Mouse (Mus musculus) ES-E14 (cell line): ENCODE data around the gene Cyb5r1. TPM values are rescaled to one million over a fixed set of nuclear protein-coding genes. Genes with fewer than 3 reads are reported as not detected.

Source experiments
- DNase-seq: peaks from one replicate; pipeline ENCODE4 v3.0.0-alpha.2; 2013; ENCODE audit warnings: low read depth, low spot score
- H3K27ac ChIP-seq: 2 replicates; pipeline ENCODE4 v1.5.1; 2012; ENCODE audit warnings: low read depth, mild to moderate bottlenecking, low read length, moderate library complexity, mixed read lengths; ENCODE audit not compliant: poor library complexity, insufficient read depth, severe bottlenecking
- H3K36me3 ChIP-seq: 2 replicates; pipeline ENCODE4 v1.6.1; 2012; ENCODE audit warnings: mild to moderate bottlenecking, low read length, moderate library complexity, mixed read lengths; ENCODE audit not compliant: control insufficient read depth, poor library complexity, insufficient read depth, severe bottlenecking
- H3K4me1 ChIP-seq, 2 experiments: fragments of 150-350 bp in 1 of 2; sonication (generic) in 1 of 2; 2 replicates each; pipeline ENCODE4 v1.6.1; 2012; ENCODE audit warnings: low read length in 2 of 2, mild to moderate bottlenecking in 1 of 2, mixed read lengths in 1 of 2; ENCODE audit not compliant: control insufficient read depth in 2 of 2, insufficient read depth in 2 of 2, poor library complexity in 1 of 2
- H3K4me3 ChIP-seq, 2 experiments: fragments of 150-350 bp in 1 of 2; sonication (generic) in 1 of 2; 2 replicates each; pipeline ENCODE4 v1.5.1; 2012; ENCODE audit warnings: low read length in 2 of 2, low read depth in 1 of 2, mild to moderate bottlenecking in 1 of 2, mixed read lengths in 1 of 2; ENCODE audit not compliant: insufficient read depth in 1 of 2, poor library complexity in 1 of 2, severe bottlenecking in 1 of 2
- H3K9ac ChIP-seq: 2 replicates; pipeline ENCODE4 v1.6.1; 2012; ENCODE audit warnings: low read depth, mild to moderate bottlenecking, low read length, mixed read lengths; ENCODE audit not compliant: poor library complexity, insufficient read depth, severe bottlenecking
- H3K9me3 ChIP-seq: fragments of 150-350 bp; sonication (generic); 2 replicates; pipeline ENCODE4 v1.6.1; 2012; ENCODE audit warnings: low read depth, mild to moderate bottlenecking, low read length; ENCODE audit not compliant: control insufficient read depth, insufficient read depth
- MAFK ChIP-seq: IDR thresholded peaks from 2 replicates; pipeline ENCODE4 v1.6.1; 2014; ENCODE audit warnings: mild to moderate bottlenecking, low read depth, low read length, inconsistent platforms; ENCODE audit not compliant: insufficient read depth
- ZC3H11A ChIP-seq: IDR thresholded peaks from 2 replicates; pipeline ENCODE4 v1.6.1; 2012; ENCODE audit warnings: low read depth, mild to moderate bottlenecking, inconsistent platforms, low read length, borderline replicate concordance
- ZNF384 ChIP-seq: IDR thresholded peaks from 2 replicates; pipeline ENCODE4 v1.6.1; 2012; ENCODE audit warnings: low read depth, low read length, inconsistent platforms
- in situ Hi-C, 2 experiments: fragments of 600-800 bp; cut with MboI; formaldehyde crosslinking; loops; one replicate each; pipeline ENCODE4 v1.15.1; 2025; ENCODE audit warnings: low sequenced_read_pairs in 2 of 2, inconsistent platforms in 1 of 2; ENCODE audit not compliant: unreplicated experiment in 2 of 2
- total RNA-seq: library from RNA; depleted of rRNA; stranded (reverse); fragments of 300-350 nt; gene quantifications from 2 replicates; pipeline ENCODE4 v1.2.3, GENCODE M21; 2012; rRNA removed

Cyb5r1 gene
- total RNA-seq, 1 experiment: 186 TPM

DNA sequence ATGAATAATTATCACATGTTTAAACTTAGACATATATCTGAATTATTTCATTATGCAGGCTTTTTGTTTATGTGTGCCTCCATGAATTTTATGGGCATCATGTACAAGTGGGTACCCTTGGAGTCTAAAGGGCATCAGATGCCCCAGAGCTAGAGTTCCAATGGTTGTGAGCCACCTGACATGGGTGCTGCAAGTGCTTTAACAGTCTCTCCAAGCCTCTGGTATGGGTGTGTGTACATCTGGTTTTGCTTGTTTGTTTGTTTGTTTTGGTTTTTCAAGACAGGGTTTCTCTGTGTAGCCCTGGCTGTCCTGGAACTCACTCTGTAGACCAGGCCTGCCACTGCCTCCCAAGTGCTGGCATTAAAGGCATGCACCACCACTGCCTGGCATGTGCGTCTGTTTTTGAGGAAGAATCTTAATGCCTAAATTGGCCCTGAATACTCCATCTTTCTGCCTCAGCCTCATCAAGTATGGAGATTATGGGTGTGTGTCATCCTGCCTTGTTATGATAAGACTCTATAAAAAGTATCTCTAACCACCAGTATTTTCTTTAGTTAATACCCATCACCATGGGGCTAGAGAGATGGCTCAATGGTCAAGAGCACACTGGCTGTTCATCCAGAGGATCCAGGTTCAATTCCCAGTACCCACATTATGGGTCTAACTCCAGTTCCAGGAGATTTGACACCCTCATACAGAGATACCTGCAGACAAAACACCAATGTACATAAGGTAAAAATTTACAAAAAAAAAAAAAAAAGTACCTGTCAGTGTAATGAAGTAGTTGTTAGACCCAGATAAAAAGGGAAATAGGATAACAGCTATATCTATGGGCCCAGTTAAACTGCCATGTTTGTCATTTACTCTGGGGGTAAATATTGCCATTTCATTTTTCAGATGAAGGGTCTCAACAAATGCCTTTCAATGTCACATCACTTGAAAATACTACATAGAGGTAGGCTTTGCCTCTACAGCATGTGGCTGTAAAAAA lies 55.2 kb downstream of the Cyb5r1 start:
- Histone ChIP-seq H3K4me1 (no peaks in the 10 kb centered on the region), H3K9ac (no peak overlapping the region), H3K4me3 (no peak overlapping the region), H3K27ac (no peak overlapping the region), H3K9me3 (no peaks in the 10 kb centered on the region), H3K36me3 (peaks cover 7% of the 10 kb centered on the region)
- no peak for TF ChIP-seq ZNF384
- no peak for TF ChIP-seq ZC3H11A
- TF ChIP-seq MAFK: no peak
- in situ Hi-C loops: no loop called here
- DNase-seq: no peak

Other genes with a start within 250 kb of the Cyb5r1 start
- gene Chil1, start 223.4 kb upstream of the Cyb5r1 start, total RNA-seq: 0.98 and 1.4 TPM in 2 replicates
- gene Mybph, start 212.1 kb upstream of the Cyb5r1 start, total RNA-seq: not detected in 2 replicates
- gene Adora1, start 170.1 kb upstream of the Cyb5r1 start, total RNA-seq: 0.16 and 0.58 TPM in 2 replicates
- gene Myog, start 115.6 kb upstream of the Cyb5r1 start, total RNA-seq: 0.18 and 0.37 TPM in 2 replicates
- 14.1 and 35.3 TPM in 2 replicates for gene Ppfia4, start 72.6 kb upstream of the Cyb5r1 start, total RNA-seq
- gene Tmem183a, start 43.6 kb upstream of the Cyb5r1 start, total RNA-seq: 100 and 120 TPM in 2 replicates
- gene 4933406M09Rik, start 19.6 kb upstream of the Cyb5r1 start, total RNA-seq: 0.22 TPM in 1 of 2 replicates, not detected in the other
- gene Adipor1, start 9.8 kb downstream of the Cyb5r1 start, total RNA-seq: 80.6 and 88.0 TPM in 2 replicates
- 21.8 and 22.7 TPM in 2 replicates for gene Klhl12, start 50.0 kb downstream of the Cyb5r1 start, total RNA-seq
- gene Rabif, start 89.1 kb downstream of the Cyb5r1 start, total RNA-seq: 23.3 and 24.9 TPM in 2 replicates
- 0.76 and 2.1 TPM in 2 replicates for gene Mgat4e, start 144.1 kb downstream of the Cyb5r1 start, total RNA-seq
- gene Kdm5b, start 154.6 kb downstream of the Cyb5r1 start, total RNA-seq: 127 and 182 TPM in 2 replicates
- gene Syt2, start 241.1 kb downstream of the Cyb5r1 start, total RNA-seq: 0.62 and 1.5 TPM in 2 replicates